Mouse (Mus musculus) megakaryocyte, embryonic 14.5 days (primary cell): ENCODE measurements around the gene Thap2. TPM values are rescaled to one million over a fixed set of nuclear protein-coding genes. Genes with fewer than 3 reads are reported as not detected.

ENCODE experiments used
- H3K27me3 ChIP-seq: replicated peaks from 2 replicates; pipeline ENCODE3; 2012; ENCODE audit warnings: inconsistent platforms
- H3K36me3 ChIP-seq: replicated peaks from 2 replicates; pipeline ENCODE3; 2012; ENCODE audit warnings: low read length, inconsistent platforms, mixed read lengths
- H3K4me1 ChIP-seq: 2 replicates; pipeline ENCODE4 v1.6.1; 2012; ENCODE audit warnings: inconsistent platforms
- H3K4me3 ChIP-seq: replicated peaks from 2 replicates; pipeline ENCODE3; 2012; ENCODE audit warnings: moderate library complexity, mild to moderate bottlenecking, inconsistent platforms
- H3K9me3 ChIP-seq: 2 replicates; pipeline ENCODE4 v1.6.1; 2012; ENCODE audit warnings: inconsistent platforms
- FLI1 ChIP-seq: IDR thresholded peaks from 2 replicates; pipeline ENCODE4 v1.6.1; 2012; ENCODE audit warnings: low read length, inconsistent platforms, mixed read lengths
- GATA1 ChIP-seq: IDR thresholded peaks from 3 replicates; pipeline ENCODE4 v1.6.1; 2012; ENCODE audit warnings: mixed read lengths, low read length, inconsistent platforms, borderline replicate concordance
- polyA plus RNA-seq: library from polyadenylated mRNA; stranded (reverse); fragments of >175 nt; gene quantifications from 2 replicates; pipeline ENCODE4 v1.2.3, GENCODE M21; 2012; ENCODE audit warnings: low replicate concordance; ENCODE audit not compliant: insufficient read depth

The Thap2 gene
- 4.1 and 5.5 TPM in 2 replicates for polyA plus RNA-seq

DNA sequence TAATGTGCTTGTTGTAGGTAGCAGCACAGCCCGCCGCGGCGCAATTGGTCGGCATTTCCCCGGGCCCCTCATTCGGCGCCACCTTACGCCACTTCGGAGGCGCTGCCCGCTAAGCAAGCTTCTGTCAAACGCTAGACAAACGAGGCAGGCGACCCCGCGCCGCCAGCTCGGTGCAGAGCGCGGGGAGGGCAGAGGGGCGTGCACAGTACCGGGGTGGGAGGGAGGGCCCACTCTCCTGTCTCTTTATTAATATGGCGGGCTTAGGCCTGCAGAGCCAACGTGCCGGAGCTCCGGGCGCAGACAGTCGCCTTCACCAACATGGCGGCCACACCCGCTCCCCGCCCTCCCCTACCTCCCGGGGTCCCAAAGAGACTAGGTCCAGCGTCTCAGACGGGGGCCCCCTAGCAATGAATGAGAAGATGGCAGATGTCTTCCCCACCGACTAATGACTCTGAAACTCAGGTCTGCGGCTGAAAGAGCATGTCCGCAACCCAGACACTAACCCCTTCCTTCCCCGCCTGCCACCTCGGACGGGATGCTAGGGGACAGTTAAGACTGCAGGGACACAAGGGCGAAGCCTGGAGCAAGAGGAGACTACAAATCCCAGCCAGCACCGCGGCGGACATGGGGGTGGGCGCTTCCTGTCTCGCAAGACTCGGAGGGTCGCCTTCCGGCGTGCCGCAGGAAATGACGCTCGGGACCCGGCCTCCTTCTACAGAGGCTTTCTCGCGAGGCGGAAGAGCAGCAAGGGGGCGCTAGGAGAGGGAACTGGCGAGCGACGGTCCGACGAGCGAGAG, at the start of gene Thap2, which contains the start of gene Zfc3h1:
TSS of gene Thap2 (minus strand) at position 223 of the 797 bp plus-strand sequence.
TSS of gene Zfc3h1 (plus strand) at position 739 of the 797 bp plus-strand sequence.
- no peaks in the 10 kb centered on the region for H3K9me3 ChIP-seq
- peaks cover 45% of the 10 kb centered on the region for H3K4me1 ChIP-seq

DNA sequence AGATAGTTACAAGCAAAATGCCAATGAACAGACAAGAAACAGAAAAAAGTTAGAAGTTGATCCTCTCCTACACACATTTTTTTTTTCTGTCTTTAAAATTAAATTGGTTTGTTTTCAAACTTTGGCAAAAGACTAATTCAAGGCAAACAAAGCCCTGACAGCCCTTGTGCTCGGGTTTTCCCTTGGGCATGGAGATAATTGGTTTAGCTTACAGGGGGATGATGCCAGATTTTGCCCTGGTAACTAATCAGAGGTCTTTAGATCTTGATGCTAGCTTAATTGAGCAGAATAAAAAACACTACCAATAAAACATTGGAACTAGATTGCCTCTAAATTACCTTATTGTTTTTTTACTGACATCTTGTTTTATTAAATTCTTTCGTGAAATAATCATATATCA, 41.1 kb upstream of the Thap2 start:
- H3K4me1 ChIP-seq: no peaks in the 10 kb centered on the region
- H3K36me3 ChIP-seq: peaks cover 98% of the 10 kb centered on the region
- H3K4me3 ChIP-seq: no peak overlapping the region
- TF ChIP-seq FLI1: no peak
- no peak for TF ChIP-seq GATA1
- H3K27me3 ChIP-seq: no peaks in the 10 kb centered on the region
- no peaks in the 10 kb centered on the region for H3K9me3 ChIP-seq

More for the DNA sequence above, at the start of gene Thap2, which contains the start of gene Zfc3h1:
- no peaks in the 10 kb centered on the region for H3K27me3 ChIP-seq
- H3K36me3 ChIP-seq: peaks cover 33% of the 10 kb centered on the region
- H3K4me3 ChIP-seq: peak within 1 kb of the TSS; percentile 94
- TF ChIP-seq FLI1 (peak; percentile 92), GATA1 (no peak)

DNA sequence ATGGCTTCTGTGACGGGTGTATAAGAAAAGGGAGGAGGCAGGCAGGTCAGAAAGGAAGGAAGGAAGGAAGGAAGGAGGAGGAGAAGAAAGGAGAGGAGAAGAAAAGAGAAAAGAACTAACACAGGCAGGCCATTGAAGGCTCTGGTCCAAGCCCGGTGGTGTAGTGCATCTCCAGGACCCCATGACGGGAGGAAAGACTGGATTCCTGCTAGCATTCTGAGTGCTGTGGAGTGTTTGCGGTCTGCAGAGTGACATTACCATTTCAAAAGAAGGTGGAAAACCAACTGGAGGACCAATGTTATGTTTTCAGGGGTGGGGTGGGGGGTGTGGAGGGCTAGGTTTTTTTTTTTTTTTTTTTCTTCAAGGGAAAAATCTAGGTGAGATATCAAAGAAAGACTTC, 37.7 kb upstream of the Thap2 start:
- Histone ChIP-seq H3K27me3 (no peaks in the 10 kb centered on the region), H3K9me3 (no peaks in the 10 kb centered on the region), H3K36me3 (peaks cover 99% of the 10 kb centered on the region), H3K4me3 (no peak overlapping the region), H3K4me1 (no peaks in the 10 kb centered on the region)
- TF ChIP-seq GATA1 (no peak), FLI1 (no peak)

DNA sequence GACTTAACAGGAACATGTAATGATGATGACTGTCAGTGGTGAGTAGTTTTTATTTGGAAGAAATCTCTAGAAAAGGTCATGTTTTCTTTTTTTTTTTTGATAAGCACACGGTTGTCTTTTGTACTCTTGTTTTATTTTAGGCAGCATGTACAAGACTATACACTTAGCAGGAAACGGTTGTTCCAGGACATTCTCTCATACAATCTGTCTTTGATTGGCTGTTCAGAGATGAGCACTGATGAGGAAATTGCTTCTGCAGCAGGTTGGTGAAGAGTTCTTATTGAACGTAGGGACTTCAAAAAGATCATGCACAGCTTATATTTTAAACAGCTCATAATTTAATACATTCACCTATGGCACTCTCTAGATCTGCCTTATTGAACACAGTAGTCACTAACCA, 29.8 kb upstream of the Thap2 start:
- TF ChIP-seq GATA1 (no peak), FLI1 (no peak)
- Histone ChIP-seq H3K4me3 (no peak overlapping the region), H3K9me3 (no peaks in the 10 kb centered on the region), H3K36me3 (peaks cover 99% of the 10 kb centered on the region), H3K4me1 (no peaks in the 10 kb centered on the region), H3K27me3 (no peaks in the 10 kb centered on the region)

DNA sequence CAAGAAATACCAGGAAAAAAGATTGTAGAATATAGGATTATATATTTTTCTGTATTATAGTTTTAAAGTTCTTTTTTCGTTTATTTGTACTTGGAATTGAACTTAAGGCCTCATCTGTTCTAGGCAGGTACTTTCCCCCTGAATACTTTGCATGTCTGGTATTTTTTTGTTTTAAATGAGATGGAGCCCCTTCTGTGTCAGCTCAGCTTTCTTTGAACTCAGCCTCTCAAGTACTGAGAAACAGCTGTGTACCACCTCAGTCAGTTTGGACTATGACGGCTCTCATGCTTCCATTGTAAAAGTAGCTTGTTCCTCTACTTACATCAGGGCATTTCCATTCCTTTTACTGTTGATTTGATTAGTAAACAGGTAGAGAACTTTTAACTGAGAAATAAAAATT, 29.3 kb upstream of the Thap2 start:
- TF ChIP-seq GATA1: no peak
- Histone ChIP-seq H3K9me3 (no peaks in the 10 kb centered on the region), H3K27me3 (no peaks in the 10 kb centered on the region), H3K4me1 (no peaks in the 10 kb centered on the region), H3K36me3 (peaks cover 99% of the 10 kb centered on the region), H3K4me3 (no peak overlapping the region)

DNA sequence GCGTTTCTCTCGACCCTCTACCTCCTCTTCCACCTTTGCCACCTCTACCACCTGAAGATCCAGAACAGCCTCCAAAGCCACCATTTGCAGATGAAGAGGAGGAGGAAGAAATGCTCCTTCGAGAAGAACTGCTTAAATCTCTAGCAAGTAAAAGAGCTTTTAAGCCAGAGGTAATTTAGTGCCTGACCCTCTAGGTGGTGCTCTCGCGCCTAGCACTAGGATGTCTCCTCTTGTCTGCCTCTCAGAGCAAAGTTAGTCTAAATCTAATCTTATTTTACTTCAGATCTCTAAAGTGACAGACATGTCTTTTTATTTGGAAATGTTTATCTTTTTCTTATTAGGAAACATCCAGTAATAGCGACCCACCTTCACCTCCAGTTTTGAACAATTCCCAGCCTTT, 22.1 kb upstream of the Thap2 start:
- no peaks in the 10 kb centered on the region for H3K4me1 ChIP-seq
- TF ChIP-seq GATA1 (no peak), FLI1 (no peak)
- H3K4me3 ChIP-seq: no peak overlapping the region
- no peaks in the 10 kb centered on the region for H3K27me3 ChIP-seq
- no peaks in the 10 kb centered on the region for H3K9me3 ChIP-seq
- peaks cover 92% of the 10 kb centered on the region for H3K36me3 ChIP-seq

DNA sequence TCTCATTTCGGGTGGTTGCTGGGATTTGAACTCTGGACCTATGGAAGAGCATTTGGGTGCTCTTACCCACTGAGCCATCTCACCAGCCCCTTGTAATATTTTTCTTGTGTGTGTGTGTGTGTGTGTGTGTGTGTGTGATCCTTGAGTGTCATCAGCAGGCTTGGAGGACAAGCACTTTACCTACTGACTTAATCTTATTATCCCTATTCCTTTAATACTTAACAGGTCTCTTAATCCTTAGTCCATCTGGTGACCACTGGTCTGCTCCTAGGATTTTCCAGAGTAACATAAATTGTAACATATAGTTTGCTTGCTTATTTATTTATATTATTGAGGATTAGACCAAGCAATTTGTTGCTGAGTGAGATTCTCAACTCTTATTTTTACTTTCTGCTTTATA, 7.7 kb upstream of the Thap2 start:
- no peak for TF ChIP-seq GATA1
- TF ChIP-seq FLI1: no peak
- peaks cover 88% of the 10 kb centered on the region for H3K36me3 ChIP-seq

DNA sequence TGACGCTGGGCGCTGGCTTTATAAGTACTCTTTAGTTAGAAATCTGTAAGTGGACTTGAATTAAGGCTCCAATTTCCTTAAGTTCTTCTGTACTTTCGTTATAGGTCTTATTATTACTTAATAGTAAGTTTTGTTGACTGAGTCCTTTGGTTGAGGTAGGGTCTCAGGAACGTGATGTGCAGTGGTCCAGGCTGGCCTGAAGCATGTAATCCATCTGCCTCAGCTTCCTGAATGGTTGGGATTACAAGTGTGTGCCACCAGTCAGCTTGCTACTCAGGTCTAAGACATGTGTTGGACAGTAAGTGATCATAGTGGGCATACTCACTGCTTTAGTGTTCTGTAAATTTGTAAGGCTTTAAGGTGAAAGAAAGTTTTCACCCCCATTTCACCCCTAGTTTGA, 6.8 kb upstream of the Thap2 start:
- Histone ChIP-seq H3K36me3 (peaks cover 80% of the 10 kb centered on the region), H3K27me3 (no peaks in the 10 kb centered on the region), H3K4me1 (peaks cover 42% of the 10 kb centered on the region), H3K4me3 (peak overlapping the region; percentile 76), H3K9me3 (no peaks in the 10 kb centered on the region)
- TF ChIP-seq GATA1 (no peak), FLI1 (no peak)

More for the DNA sequence above, 7.7 kb upstream of the Thap2 start:
- H3K4me1 ChIP-seq: peaks cover 46% of the 10 kb centered on the region
- no peaks in the 10 kb centered on the region for H3K27me3 ChIP-seq
- H3K9me3 ChIP-seq: no peaks in the 10 kb centered on the region
- H3K4me3 ChIP-seq: no peak overlapping the region

DNA sequence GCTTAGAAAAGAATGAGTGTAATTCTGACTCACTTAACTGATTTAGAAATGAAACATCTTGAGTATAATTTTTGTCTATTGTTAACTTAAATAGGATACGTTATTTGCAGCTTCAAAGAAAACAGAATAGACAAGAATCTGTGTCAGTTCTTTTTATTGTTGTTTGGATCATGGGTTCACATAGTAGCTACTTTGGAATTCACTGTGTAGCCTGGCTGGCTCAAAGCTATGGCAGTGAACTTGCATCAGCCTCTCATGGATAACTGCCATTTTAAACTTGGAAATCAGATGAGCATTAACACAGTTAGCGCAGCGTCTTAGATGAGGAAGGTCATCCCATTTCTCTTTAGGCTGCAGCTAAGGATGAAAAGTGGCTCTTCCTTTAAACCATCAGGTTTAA, 3.6 kb upstream of the Thap2 start:
- Histone ChIP-seq H3K9me3 (no peaks in the 10 kb centered on the region), H3K4me3 (peak overlapping the region; percentile 12), H3K36me3 (peaks cover 49% of the 10 kb centered on the region), H3K4me1 (peaks cover 35% of the 10 kb centered on the region), H3K27me3 (no peaks in the 10 kb centered on the region)
- TF ChIP-seq GATA1 (no peak), FLI1 (no peak)
